Mouse (Mus musculus): Measurements from ENCODE around the gene Hoxd11.

The Hoxd11 gene

DNA sequence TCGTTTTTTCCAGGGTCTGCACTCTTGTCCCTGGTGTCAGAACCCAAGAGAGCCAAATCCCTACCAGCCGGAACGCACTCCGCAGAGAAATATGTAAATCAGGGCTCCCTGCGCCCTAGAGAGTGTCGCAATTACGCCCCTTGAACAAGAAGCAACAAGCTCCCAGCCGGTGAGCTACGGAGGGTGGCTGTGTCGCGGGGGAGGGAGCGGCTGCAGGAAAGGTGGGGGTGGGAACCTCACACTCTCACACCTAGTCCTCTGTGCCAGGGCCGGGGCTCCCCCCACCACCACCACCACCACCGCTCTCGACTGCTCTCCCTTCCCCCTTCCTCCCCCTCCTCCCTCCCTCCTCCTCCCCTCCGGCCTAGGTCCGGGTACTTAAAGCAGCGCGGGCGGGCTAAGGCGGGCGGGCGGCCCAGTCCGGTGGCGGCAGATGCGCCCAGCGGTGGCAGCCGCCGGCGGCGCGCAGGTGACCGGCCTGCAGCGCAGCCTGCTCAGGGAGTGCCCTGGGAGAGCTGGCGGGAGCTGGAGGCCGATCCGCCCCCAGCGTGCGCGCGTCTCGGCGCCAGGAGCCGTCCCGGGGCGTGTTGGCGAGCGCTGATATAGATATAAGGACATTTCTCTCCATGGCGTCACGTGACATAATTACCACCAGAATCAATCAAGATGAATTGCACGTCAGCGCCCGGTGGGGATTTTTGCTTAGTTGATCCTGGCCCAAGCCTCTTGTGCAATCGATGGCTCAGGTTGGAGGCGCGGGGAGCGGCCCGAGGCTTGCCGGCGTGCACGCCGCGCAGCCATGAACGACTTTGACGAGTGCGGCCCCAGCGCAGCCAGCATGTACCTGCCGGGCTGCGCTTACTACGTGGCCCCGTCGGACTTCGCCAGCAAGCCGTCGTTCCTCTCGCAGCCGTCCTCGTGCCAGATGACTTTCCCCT is 2.5 kb downstream of the Hoxd11 start:
- no peak for DNase-seq (ENCODE audit: low read depth)

DNA sequence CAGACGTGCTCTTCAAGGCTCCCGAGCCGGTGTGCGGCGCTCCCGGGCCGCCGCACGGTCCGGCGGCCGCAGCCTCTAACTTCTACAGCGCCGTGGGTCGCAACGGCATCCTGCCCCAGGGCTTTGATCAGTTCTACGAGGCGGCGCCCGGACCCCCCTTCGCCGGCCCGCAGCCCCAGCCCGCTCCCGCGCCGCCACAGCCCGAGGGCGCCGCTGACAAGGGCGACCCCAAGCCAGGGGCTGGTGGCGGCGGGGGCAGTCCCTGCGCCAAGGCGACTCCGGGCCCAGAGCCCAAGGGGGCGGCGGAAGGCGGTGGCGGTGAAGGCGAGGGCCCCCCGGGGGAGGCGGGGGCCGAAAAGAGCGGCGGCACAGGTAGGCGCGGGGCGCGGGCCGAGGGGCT is 3.4 kb downstream of the Hoxd11 start:
- no peak for DNase-seq (ENCODE audit: low read depth)

DNA sequence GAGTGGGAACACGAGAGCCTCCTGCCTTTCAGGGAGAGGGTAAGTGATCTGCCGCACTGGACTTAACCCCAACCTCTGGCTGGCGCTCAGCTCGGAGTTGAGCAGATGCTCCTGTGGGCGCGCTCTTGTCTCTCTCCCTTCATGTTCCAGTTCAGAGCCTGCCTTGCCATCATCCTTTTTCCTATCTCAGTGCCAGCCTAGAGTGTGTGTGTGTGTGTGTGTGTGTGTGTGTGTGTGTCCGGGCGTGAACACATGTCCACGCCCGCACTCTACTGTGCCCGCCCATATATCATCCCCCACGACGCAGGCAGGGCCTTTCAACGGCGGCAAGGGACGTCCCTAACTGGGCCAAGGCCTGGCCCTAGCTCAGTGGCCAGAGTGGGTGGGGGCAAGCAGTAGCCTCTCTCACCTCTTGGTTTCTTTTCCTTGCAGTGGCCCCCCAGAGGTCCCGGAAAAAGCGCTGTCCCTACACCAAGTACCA is 4.2 kb downstream of the Hoxd11 start:
- DNase-seq (ENCODE audit: low read depth) = no peak

DNA sequence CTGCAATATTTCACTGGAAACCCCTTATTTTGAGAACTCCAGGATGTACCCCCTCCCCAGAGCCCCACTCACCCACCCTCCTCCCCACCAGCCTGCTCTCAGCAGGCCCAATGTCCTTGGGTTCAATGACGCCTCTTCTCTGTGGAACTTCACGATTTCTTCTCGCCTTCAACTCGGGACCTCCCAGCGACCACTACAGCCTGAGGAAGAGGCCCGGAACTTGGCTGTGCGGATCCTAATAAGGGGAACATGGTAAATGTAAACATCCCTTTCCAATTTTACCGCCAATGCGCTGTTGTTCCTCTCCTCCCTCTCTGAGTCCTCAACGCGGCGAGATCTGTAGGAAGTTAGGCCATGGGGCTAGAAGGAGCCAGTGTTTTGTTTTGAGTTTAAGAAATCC is 4.7 kb downstream of the Hoxd11 start:
- no peak for DNase-seq (ENCODE audit: low read depth)

DNA sequence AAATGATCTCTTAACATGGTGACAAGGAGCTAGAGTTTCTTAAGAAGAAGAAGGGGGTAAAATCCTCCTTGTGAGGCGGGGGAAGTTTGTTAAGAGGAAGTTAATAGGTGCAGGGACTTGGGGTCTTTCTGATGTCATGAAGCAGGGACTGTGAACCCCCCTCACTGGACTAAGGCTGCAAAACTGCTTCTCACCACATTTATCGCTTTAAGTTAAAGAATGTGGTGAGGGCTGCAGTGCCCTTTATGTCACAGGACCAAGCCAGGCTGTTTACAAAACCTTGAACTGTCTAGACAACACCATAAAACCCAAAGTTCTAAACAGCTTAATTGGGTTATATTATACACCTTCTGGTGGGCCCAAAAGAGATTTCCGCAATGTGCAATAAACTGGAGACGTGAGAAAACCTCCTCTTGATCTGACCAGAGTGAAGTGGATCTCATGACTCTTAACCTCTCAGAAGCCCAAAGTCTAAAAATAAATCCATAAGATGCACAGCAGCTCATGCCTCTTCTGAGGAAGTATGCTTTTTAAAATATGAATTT is 5.8 kb downstream of the Hoxd11 start:
- no peak for DNase-seq (ENCODE audit: low read depth)

DNA sequence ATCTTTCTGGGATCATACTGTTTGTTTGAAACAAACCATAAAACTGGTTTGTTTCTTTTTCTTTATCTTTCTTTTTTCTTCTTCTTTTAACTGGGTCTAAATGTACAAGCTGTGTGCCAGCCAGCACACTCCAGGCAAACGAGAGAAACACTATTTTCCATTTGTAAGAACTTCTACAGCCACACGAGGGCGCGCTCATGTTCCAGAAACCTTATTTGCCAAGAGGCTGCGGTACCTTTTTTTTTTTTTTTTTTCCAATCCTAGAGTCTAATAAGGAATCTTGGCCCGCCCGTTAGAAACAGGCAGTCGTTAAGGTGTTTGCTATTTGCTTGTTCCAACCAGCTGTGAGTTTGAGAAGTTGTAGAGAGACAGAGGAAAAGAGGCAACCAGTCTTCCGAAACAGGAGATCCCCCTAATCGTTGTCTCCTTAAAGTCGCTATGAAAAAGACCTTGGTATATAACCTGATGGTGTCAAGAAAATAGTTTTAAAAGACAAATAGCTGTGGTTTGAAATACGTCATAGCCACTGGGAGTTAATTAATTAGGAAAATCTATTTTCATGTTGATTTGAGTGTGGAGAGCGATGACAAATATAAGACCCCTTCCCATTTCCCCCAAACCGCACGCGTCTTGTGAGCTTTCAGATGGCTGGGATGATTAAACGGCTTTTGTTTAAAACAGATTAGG is 7.1 kb downstream of the Hoxd11 start:
- DNase-seq (ENCODE audit: low read depth) = no peak

DNA sequence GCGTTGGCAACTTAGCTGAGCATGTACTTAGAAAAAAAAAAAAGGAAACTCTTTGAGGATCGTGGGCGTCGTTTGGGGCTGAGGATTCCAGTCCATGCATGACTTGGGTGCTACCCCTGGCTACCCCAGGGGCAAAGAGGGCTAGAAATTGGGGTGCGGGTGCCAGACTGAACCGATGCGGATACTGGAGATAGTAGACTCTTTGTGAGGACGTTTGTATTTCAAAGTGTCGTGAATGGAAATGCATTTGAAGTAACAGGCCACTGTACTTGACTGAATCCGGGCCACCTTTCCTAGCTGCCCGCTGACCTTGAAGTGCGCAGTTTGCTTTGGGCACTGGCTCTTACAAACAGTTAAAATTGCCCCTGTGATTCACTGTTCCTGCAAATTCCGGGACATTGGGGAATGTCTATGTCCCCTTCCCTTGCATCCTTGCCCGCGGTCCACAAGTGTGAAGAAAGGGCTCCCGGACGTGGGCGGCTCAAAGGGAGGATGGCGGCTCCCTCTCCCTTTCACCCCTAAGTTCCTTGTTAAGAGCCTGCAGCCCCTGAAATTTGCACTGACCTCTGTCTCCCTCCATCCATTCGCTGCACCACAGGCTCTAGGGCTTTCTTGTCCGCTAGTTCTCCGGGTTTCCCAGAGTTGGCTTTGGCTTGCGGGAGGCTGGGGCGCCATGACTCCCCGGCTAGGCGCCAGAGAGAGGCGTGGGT is 7.8 kb downstream of the Hoxd11 start:
- DNase-seq (ENCODE audit: low read depth) = no peak

DNA sequence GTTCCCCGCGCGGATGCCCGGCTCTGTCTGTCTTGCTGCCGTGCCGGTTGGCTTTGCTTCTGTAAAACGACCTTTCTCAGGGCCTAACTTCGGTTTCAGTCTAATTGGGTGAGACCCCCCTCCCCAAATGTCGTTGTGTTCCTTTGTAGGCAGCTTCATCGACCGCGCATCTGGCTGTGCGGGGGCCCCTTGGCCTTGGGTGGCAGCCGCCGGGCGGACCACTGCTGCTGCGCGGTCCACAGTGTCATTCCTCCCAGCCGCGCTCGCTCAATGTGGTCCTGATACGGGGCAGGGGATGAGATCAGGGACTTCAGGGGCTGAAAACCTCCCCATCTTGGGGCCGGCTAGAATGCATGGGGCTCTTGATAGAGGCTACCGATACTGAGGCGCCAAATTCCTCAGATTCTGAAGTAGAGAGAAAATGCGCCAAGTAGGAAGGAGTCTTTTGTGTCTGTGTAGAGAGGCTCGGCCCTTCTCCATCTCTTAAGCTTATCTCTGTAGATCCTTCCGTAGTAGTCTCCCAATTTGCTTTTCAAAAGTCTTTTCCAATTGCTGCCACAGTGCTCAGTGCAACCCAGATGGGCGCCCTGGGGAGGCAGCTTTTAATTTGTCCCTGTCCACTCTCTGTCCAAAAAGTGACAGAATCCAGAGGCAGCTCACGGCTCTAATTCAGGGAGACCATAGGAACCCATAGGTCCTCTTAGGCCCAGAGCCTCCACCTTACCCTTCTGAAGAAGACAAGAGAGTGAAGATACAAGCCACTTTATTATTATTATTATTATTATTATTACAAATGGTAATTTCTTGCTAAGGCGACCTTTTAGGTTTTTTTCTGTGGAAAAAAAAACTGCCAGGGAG is 8.6 kb downstream of the Hoxd11 start:
- DNase-seq (ENCODE audit: low read depth) = no peak

DNA sequence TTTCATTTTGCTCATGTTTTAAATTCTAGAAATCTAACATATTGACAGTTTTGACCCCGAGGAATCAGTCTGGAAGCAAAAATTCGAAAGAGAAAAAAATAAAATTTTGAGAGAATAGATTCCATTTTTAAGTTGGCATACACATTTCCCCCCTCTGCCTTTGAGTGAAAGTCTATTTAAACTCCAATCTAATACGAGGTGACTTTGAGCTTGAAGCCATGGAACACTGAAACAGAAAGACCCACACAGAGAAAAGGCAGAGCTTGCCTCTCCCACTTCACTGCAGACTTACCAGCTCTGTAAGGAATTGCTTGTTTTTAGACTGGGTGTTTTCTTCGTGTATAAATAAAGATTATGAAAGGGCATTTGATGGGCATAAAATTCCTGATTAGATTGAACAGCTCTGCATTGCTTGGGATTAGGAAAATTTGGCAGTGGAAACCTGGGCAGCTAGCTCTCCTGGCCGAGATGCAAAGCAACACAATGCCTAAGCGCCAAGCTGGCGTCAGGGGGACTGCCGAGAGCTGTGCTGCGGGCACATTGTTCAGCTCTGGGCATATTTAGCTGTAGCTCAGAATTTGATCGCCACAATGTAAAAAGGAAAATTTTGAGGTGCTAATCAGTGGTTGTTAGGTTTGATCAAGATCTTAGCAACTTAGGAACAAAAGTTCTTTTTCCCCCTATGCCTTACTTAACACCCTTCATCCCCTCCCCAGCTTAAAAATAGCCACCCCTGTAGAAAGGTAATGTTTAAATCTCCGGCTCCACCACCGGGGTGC is 9.6 kb downstream of the Hoxd11 start:
- DNase-seq (ENCODE audit: low read depth) = no peak

DNA sequence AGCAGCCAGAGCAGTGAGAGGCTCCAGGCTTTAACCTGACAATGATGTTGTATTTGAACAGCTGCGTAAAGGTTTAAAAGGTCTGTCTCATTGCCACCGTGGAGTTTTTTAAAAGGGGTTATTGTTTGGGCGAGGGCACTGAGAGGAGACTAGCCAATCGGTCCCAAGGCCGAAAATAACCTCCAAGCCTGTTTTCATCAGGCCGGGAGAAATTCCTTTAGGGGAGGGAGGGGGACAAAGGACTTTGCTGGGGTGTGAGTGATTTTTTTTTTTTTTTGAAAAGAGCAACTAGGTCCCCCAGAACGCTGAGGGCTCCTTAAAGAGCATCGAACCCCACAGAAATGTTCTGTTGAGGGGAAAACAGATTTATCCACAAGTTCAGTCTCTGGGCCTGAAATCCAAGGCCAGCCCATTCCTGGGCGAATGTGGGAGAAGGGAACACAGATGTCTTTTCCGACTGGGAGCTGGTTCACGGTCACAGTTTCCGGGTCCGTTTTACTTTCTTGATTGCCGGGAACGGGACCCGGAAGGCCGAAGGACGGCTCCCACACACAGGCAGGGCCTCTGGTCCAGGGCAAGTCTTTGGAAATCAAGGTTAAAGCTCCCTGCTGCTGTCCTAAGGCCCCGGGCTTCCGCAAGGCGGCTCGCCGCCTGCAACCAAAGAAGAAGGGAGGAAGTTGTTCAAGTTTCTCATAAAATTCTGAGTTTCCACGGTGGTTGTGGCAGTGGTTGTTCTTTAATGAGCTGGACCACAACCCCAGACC is 10.4 kb downstream of the Hoxd11 start:
- DNase-seq (ENCODE audit: low read depth) = no peak

DNA sequence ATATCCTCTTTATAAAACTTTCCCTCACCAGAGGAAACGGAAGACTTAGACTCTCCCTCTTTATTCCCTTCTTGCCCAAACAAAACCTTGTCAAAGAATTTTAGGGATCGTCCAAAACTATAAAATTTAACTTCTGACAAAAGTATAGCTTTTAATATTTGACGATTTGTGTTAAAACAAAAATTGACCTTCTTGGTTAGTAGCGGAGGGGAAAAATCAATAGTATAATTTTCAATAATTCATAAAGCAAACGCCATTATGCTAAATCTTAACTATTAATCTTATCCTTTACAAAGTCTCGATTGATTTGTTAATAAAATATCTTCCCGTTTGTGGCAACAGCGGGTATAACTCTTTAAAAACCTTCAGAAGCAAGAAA is 11.0 kb downstream of the Hoxd11 start:
- DNase-seq (ENCODE audit: low read depth) = no peak

DNA sequence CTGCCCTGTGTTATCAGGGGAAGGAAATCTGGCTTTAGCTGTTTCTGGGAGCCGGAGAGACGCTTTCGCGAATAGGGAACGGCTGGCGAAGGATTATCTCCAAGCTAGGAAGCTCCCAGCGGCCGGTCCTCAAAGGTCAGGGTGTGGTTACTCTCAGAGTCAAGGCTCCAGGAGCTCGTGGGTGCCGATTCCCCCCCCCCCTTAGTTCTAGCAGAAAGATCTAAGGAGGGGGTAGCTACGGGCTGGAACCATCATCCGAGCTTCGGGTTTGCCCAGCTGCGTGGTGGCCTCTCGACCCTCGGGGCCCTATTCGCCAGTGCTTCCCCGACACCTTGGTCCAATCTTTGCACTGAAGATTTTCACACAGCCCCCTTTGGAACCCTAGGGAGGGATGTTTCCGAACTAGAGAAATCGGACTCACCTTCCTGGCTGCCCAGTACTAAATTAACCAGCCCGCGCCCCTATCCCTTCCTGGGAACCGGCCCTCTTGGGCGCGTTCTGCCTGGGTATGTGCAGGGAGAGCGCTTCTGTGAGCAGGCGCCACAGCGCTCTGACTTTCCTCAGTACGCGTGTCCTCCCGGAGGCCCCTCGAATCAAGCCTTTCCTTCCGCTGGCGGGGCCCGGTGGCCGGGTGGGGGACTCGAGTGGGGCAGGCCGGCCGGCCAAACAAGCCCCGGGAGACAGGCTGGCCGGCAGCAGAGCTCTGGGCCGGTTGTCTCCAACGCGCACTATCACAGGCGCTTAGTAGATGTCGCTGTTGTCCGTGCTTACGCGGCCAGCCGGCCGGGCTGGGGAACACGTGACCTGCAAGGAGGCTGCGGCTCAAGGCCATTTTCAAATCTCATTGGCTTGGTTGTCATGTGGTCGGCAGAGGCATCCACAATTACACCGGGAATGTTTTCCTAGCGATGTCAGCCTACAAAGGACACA is 11.9 kb downstream of the Hoxd11 start, which contains the start of gene Hoxd10:
Hoxd10 (plus strand) TSS at position 903 of the 930 bp plus-strand sequence.
- no peak for DNase-seq (ENCODE audit: low read depth)

DNA sequence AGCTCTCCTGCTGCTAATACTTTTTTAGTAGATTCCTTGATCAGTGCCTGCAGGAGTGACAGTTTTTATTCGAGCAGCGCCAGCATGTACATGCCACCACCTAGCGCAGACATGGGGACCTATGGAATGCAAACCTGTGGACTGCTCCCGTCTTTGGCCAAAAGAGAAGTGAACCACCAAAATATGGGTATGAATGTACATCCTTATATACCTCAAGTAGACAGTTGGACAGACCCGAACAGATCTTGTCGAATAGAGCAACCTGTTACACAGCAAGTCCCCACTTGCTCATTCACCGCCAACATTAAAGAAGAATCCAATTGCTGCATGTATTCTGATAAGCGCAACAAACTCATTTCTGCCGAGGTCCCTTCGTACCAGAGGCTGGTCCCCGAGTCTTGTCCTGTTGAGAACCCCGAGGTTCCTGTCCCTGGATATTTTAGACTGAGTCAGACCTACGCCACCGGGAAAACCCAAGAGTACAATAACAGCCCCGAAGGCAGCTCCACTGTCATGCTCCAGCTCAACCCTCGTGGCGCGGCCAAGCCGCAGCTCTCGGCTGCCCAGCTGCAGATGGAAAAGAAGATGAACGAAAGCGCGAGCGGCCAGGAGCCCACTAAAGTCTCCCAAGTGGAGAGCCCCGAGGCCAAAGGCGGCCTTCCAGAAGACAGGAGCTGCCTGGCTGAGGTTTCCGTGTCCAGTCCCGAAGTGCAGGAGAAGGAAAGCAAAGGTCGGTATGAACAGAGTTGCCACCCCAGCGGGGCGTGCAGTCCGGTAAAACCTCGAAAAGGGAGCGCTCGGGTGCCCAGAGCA is 12.8 kb downstream of the Hoxd11 start:
- no peak for DNase-seq (ENCODE audit: low read depth)

DNA sequence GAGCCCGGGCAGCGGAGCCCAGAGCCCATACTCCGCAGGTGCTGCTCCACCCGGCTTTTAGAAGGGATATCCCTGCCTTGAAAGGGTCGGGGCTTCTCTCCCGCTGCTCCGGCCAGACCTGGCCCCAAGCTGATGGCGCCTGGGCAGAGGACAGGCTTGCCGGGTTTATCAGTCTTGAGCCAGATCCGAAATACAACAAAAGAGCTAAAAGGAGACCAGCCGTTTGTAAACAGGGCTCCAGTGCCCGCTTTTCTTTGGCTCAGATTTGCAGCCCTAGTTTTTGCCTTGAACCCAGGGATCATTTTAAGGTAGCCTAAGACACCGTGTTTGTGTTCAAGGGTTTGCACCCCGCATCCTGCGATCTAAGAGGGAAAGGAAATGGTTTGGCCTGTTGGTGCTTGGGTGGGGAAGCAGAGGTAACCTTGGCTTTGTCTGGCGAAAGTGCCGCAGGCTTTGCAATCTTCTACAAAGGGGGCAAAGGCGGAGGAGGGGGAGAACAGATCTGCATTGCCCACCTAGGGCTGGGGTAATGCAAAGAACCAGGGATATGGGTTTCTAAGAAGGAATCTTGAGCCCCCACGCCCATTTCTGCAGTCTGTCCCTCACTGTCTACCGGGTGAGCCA is 13.6 kb downstream of the Hoxd11 start:
- DNase-seq (ENCODE audit: low read depth) = no peak

DNA sequence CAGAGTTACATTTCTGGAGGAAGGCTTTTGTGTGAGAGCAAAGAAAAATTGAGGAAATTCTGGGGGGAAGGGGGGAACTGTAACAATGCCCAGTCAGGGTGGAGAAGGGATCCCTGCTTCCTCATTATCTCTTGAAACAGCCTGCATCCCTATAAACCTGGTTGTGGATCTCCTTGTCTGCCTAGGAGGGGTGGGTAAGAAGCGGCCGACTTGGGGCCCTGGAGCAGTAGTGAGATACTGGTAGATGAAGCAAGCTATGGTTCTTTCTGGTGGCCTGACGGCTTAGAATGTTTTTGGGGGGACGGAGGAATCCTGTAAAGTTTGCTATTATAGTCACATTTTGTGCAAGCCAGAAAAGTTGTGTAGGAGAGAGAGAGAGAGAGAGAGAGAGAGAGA is 14.1 kb downstream of the Hoxd11 start:
- no peak for DNase-seq (ENCODE audit: low read depth)

DNA sequence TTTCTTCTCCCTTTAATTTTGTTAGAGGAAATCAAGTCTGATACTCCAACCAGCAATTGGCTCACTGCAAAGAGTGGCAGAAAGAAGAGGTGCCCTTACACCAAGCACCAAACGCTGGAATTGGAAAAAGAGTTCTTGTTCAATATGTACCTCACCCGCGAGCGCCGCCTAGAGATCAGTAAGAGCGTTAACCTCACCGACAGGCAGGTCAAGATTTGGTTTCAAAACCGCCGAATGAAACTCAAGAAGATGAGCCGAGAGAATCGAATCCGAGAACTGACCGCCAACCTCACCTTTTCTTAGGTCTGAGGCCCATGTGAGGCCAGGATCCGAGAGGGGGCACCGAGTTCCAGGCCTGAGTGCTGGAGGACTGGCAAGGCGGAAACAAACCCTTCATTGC is 14.7 kb downstream of the Hoxd11 start:
- peak; percentile 44 for DNase-seq (ENCODE audit: low read depth)

DNA sequence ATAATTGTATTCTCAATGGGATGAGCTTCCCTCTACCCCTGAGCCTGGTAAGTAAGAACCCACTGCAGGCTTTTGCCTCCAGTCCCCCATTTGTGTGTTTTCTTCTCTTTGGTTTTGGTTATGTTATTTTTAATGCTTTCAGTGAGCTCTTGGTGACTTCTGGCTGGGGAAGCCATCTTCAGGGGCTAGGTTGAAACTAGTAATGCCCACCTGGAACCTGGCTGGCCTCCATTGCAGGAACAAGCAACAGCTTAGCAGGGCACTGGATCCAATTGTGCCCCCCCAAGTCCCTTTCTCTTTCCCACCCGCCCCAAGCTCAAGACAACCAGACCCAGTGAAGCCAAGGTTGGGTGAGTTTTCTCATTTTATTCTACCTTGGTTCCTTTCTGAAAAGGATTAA is 16.0 kb downstream of the Hoxd11 start:
- DNase-seq (ENCODE audit: low read depth) = no peak

Measured in c-Kit-positive CD71-negative TER-119-negative erythroid progenitor cells, embryonic 14.5 days (primary cell).